Mouse (Mus musculus): Measurements from ENCODE around the gene Ttc19.

Ttc19 gene

DNA sequence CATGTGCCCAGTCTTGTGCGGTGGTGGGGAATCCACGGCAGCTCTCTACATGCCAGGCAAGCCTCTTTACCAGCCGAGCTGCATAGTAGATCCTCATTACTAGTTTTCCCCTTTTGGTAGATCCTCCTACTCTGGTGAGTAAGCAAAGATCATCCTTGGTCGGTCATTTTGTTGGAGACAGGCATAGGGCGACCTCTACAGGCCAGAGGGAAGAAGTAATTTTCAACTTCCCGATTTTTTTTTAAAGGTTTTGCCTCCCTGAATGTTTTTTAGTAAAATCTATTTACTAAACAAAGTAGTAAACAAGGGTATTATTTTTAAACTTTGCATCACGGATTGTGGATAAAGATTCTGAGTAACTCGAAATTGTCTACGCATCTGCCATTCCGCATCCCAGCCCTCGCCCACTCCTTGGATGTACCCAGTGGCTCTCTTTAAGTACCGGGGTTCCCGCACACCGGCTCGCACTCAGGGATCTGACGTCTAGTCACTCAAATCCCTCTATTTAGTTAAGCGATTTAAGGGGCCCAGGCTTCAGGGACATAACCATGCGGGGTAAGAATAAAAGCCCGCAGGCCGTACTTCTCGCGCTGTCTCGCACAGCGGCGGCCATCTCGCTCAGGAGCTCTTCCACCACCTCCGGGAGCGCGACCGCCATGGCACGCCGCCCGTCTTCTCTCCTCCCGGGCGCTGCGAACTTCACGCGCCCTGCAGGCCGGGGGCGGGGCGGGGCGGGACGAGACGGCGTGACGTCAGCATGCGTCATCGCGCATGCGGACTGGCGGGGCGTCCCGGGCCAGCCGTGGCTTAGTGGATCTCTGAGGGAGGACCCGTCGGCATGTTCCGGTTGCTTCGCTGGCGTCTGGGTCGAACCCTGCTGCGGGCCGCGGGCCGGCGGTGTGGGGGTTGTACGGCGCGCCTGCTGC lies at the start of gene Ttc19, which contains the start of gene Zswim7:
Ttc19 (plus strand) TSS at position 799 of the 926 bp plus-strand sequence.
Zswim7 (minus strand) TSS at position 701 of the 926 bp plus-strand sequence.
- peak; percentile 97 for DNase-seq (ENCODE audit: inconsistent ontology term)

DNA sequence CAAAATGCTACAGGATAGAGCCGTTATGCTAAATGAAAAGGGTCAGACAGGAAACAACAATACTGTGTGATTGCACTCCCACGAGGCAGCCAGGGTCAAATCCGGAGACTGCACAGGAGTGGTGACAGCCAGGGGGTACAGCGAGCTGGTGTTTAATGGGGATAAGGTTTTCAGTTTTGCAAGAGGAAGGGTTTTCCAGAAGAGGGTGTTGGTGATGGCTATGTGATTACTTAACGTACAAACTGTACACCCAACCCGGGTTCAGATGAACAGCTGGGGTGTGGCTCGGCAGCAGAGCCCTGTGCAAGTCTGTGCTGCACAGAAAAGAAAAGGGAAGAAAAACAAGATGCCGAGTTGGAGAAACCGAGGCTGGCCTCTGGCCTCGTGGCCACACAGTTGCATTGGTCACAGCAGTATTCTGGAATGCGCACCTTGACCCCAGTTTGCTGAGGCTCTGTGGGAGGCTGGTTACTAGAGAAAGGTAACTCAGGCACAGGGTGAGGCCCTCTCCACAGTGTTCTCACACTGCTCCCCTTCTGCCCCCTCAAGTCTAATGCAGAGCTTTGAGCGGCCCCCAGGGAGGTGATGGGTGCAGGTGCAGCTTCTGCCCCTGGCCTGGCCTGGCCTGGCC lies 40.5 kb upstream of the Ttc19 start:
- DNase-seq (ENCODE audit: inconsistent ontology term) = no peak

DNA sequence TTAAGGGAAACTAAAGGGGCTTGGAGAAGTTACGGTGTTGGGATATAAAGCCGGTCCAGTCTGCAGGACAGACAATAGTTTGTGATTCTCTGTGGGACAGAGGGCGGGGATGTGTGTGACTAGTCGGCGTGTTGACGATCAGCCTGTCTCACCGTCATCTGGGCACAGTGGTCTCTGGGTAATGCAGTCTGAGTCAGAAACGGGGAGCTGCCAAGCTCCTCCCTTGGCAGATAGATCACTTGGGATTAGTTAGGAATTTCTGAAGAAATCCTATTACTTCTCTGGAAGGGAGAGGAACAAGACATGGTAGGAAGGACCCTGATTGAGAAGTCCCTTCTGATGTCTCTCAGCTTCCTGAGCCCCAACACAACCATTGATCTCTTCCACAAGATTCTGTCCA lies 37.4 kb upstream of the Ttc19 start:
- no peak for DNase-seq (ENCODE audit: inconsistent ontology term)

DNA sequence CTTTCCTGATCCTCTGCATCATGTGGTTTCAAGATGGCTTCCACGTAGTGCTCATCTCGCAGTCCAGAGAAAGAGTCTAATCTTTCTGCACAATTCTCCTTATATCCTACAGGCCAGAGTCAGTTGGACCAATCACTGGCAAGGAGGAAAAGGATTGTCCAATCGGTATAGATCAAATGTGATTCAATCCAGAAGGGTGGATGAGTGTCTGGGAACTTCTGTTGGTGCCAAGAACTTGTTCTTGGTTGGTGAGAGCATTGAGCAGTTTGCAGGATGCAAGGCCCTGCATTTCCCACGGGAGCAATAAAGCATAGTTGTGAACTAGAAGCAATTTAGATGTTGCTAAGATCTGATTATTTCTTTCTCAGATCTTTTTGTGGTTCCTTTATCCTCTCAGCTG lies 36.8 kb upstream of the Ttc19 start:
- no peak for DNase-seq (ENCODE audit: inconsistent ontology term)

DNA sequence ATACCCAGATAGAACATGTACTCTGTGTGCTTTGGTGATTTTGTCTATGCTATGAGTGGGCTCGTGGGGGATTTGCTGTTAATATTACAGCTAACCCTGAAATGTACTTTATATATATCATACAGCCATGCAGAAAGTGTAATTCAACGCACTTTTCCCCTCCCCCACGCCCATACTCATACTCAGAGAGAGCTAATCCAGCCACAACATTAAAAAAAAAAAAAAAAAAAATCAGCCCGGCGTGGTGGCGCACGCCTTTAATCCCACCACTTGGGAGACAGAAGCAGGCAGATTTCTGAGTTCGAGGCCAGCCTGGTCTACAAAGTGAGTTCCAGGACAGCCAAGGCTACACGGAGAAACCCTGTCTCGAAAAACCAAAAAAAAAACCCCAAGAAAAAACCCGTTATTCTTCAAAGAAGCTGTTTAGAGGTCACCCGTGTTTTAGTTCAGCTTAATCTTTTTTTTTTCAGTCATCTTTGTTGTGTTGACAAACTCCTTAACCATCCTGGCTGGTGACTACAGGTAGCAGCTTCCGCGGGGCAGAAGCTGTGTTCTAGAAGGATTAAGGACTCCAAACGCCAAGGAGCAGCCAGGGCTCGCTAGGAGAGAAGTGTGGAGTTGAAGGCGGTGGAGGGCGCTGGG lies 33.4 kb upstream of the Ttc19 start:
- DNase-seq (ENCODE audit: inconsistent ontology term) = no peak

DNA sequence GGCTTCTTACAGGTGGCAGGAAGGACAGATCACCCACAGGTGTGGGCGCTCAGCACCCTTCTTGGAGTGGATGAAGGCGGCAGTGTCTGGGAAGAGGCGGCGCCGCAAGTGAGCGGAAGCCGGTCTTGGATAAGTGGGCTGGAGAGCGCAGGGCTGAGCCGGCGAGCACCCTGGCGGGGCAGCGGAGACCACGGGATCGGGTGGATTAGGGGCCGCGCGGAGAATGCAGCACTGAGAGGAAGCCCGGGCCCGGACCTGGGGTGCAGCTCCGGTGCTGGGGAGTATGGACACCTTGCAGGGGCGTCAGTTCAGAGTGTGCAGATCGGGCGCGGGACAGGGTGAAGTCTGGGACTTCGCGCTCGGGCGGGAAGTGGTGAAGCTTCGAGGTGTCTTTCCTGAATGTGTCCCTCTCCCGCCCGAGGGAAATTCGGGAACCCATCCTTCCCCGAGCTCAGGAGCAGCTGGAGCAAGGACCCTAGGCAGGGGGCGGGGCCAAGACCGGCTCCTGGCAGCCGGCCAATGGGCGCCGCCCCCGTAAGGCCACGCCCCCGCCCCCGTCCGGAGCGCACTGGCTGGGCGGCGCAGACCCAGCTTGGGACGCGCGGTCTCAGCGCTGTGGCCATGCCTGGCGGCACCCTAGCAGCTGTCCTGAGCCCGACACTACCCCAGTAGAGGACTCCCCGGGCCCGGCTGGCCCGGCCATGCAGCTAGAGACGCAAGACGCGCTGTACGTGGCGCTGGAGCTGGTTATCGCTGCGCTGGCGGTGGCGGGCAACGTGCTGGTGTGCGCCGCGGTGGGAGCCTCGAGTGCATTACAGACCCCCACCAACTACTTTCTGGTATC lies 32.6 kb upstream of the Ttc19 start, which contains the start of gene Adora2b:
Adora2b (plus strand) TSS at position 584 of the 844 bp plus-strand sequence.
- peak; percentile 75 for DNase-seq (ENCODE audit: inconsistent ontology term)

DNA sequence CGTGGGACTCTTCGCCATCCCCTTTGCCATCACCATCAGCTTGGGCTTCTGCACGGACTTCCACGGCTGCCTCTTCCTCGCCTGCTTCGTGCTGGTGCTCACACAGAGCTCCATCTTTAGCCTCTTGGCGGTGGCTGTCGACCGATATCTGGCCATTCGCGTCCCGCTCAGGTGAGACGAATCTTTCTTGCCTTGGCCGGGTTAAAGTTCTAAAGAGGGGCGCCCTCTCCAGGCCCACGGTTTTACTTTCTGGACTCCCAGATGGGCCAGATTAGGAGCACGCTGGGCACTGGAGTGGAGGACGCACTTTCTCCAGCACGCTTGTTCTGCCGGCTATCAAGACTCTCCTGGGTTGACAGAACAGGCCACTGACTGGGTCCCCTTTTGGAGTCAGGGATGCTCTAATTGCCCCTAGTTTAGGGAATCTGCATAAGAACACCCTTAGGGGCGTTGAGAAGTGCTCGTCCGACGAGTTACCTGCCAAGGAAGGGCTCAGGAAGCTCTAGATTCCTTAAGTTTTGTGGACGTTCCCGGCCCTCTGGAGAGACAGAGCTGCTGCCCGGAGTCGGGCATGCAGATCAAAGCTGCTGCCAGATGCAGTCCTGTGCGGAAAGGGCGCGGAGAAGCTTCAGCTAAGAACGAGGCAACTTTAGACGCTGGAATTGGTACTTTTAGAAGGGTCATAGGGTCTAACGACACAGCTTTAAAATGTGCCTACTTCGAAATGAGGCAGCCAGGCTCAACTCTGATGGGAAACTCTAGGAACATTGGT lies 31.8 kb upstream of the Ttc19 start:
- peak; percentile 44 for DNase-seq (ENCODE audit: inconsistent ontology term)

DNA sequence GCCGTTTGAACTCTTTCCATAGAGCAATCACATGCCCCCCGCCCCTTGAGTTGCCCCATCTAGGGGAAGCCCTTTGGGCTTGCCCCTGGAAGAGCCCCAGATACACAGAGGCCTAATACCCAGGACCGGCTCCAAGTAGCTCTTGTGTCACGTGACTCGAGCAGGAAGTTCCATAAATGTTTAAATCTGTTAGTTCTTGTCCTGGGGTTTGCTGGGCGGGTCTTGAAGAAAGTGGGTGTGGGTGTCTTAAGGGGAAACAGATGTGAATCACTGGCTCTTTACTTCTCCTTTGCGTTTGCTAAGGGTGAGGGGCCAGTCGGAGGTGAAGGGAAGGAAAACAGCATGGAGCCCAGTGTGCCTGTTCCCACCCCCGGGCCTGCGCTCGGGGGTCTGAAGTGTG lies 30.2 kb upstream of the Ttc19 start:
- no peak for DNase-seq (ENCODE audit: inconsistent ontology term)

DNA sequence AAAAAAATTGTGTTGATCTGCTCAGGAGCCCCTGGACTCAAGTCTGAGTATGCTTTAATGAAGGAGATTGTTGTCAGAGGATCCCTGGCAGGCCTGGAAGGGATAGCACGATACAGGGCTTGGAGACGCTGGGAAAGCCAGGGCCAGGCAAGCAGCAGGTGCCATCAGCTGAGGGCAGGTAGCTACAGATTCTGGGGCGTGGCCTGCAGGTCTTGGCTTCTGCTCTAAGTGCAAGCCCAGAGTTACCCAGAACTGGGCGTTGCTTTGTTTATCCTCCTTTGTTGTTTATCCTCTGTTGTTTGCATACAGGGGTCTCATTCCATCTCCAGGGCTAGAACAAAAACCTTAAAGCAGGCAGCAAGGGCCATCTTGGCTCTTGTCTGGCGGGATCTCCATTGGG lies 27.9 kb upstream of the Ttc19 start:
- no peak for DNase-seq (ENCODE audit: inconsistent ontology term)

DNA sequence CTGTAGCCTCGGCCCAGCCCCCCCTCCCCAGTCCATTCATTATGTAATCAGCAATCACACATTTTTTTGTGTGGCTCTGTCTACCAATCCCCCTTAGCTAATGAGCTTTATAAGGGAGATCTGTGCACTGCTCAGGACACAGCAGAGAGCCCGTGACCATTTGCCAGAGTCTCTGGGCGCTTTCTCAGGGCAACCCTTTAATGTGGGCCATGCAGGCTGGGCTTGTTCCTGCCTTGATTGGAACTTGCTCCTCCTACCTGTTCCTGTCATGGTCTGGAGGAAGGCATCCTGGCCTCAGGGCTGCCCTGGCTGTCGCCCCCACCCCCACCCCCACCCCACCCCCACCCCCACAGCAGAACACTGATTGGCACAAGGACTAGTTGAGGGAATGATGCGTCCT lies 22.1 kb upstream of the Ttc19 start:
- DNase-seq (ENCODE audit: inconsistent ontology term) = peak; percentile 47

DNA sequence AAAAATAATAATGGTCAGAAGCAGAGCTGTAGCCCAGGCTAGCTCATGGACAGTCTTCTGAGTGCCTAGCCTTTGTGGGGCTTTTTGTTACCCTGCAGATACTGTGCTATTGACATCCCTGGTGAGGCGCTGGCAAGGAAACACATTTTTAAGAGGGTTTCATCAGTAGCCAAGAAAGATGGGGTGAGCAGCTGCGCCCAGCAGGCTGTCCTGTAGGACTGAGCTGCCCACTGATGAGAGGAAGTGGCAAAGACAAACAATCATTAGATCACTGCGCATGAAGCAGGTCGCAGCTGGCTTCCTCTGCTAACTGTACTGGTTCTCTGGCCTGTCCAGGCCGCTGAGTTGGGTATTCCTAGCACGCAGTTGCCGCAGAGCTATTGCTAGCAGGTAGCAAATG lies 17.7 kb upstream of the Ttc19 start:
- peak; percentile 55 for DNase-seq (ENCODE audit: inconsistent ontology term)

DNA sequence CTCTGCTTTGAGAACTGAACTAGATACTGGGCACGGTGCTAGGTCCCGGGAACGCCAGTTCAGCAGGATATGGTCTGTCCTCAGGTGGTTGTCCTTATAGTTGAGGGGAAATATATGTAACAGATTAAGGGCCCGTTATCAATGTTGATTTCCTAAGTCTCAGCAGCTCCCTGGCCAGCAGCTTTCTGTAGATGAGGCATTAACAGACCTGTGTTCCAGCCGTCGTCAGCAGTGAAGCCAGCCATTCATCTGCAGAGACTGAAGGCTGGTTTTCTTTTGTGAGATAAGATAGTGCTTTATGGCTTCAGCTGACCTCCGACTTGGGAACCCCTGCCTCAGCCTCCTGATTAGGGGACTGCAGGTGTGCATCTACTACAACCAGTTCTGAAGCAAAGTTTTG lies 17.3 kb upstream of the Ttc19 start:
- no peak for DNase-seq (ENCODE audit: inconsistent ontology term)

DNA sequence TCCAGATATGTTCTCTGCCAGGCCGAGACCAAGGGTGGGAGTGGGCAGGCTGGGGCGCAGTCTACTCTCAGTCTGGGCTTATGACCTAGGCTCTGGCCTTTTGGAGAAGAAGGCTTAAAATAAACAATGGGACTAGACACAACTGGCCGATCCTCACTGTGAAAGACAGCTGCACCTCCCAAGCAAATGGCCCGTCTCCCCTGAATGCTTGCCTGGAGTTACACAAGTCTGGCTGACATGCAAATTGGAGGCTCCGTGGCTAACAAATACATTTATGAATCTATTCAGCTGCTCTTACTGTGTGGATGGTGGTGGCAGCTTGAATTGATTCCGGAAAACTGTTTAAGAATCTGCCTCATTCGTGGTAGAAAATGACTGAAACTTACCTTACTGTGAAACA lies 15.6 kb upstream of the Ttc19 start:
- no peak for DNase-seq (ENCODE audit: inconsistent ontology term)

DNA sequence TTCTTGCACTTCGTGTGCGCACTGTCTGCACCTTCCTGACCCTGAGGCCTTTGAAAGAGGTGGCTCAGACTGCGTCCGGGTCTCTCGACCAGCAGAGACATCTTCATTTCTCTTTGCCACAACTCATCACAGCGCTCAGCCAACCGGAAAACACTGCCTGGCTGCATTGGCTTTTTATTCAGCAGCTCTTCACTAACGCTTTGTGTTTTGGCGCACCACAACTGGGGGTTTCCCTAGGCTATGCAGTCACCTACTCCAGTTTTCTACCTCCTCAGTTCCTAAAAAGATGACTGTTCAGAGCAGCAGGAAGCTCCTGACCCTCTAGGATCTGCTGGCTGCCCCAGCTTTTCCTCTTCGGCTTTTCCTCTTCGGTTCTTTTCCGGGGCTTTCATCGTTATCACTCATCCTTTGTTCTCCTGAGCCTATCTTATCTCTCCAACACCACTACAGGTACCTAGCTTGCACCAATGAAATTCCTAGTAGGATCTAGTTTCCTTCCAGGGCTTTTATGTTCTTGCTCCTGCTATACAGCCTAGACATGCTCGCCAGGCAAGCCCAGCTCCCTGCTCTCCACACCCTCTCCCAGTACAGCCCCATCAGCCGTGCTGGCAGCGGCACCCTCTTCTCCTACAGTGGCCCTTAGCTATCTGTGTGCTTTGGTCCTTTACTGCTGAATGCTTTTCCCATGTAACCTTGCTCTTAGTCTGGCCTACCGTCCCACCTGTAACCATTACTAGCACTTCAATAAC lies 14.6 kb upstream of the Ttc19 start:
- DNase-seq (ENCODE audit: inconsistent ontology term) = peak; percentile 35

DNA sequence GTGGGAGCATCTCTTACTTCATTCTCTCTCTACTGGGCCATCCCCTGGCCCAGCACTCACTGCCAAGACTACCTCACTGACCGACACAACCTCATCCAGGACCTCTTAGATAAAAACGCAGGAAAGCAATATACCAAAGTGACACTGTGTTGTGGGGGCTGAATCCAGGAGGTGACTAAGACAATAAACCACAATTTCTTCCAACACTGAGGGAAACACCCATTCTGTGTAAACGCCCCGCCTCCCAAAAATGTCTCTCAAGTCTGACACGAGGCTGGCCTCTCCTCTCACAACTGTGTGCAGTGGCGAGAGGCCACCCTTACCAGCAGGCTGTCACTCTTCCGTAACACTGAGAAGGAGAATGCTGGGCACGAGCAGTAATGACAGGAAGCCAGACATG lies 12.9 kb upstream of the Ttc19 start:
- no peak for DNase-seq (ENCODE audit: inconsistent ontology term)

DNA sequence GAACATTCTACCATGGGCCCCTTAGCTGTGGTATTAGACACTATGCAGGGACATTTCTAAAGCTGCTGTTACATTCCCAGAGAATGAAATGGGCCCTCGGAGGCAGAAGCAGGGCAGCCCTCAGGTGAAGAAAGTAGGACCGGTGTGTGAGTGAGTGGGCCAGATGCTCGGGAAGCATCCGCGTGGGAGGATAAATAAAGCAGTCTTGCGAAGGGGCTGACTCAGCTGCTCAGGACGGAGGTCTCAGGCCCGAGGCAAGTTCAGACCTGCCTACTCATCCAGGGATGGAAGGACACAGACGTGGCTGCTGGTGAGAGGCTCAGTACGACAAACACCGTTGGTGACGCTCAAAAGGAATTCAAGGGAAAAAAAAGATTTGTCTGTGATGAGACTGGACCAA lies 12.2 kb upstream of the Ttc19 start:
- no peak for DNase-seq (ENCODE audit: inconsistent ontology term)

DNA sequence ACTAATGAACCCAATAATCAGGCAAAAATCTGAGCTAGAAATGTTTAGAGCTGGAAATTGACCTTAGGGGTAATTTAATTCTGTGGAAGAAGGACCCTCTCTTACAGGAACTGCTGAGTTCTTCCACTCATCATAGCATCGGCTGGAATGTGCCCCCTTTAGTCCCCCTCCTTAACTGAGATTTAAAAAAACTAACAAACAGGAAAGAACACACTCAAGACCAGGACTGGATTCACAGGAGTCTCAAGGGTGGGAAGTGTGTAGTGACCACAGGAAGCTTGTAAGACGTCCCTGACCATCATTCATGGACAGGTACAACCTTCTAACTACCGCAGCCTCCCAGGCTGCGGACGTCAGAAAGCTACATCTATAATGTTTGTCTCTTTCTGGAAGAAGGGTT lies 10.4 kb upstream of the Ttc19 start:
- DNase-seq (ENCODE audit: inconsistent ontology term) = no peak

DNA sequence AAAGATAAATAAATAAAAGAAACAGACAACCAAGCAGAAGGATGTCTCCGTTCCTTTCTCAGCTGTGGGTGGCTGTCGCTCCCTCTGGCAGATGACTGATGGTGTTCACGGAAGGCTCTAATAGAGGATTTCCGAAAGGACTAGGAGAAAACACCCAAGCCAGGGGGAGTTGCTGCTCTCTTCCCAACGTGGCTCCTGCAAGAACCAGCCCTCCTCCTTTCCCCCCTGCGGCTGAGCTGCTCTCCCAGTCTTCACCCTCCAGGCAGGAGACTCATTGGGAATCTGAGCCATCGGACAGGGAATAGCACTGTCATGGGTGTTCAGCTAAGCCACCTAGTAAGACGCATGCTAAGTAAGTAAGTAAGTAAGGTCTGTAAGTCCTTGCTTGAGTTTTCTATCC lies 4.2 kb upstream of the Ttc19 start:
- DNase-seq (ENCODE audit: inconsistent ontology term) = no peak

DNA sequence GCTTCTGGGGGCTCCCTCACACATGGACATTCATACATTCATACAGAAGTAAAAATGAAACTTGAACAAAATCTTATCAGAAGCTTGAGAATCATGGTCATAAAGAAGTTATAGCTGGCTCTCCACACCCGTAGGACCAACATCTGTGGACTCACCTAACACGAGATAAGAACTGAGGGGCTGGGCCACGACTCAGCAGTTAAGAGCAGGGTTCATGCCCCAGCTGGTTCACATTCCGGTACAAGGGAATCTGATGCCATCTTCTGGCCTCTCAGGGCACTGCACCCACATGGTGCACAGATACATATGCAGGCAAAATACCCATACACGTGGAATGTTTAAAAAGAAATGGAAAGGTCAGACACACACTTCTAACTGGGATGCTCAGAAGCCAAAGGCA lies 3.2 kb upstream of the Ttc19 start:
- DNase-seq (ENCODE audit: inconsistent ontology term) = peak; percentile 23

DNA sequence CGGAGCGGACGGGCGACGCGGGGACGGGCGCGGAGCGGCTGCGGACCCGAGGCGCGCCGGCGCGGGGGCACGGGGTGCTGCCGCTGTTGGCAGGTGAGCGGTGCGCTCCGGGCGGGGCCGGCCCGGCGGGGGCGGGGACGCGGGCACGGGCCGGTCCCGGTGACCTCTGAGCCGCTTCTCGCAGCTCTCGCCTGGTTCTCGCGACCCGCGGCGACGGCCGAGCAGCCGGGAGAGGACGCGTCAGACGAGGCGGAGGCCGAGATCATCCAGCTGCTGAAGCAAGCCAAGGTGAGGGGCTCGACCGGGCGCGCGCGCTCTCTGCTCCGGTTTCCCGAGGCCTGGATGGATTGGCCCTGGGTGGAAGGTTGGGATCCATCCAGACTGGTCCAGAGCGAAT lies 326 bp downstream of the Ttc19 start:
- no peak for DNase-seq (ENCODE audit: inconsistent ontology term)

All from Muller cell, postnatal 12 days (primary cell).